Mouse (Mus musculus): ENCODE data around the gene Zfp990.
"Not testable (repeated sequence)": the region's sequence is repeated elsewhere in the genome, so short reads cannot be mapped to it uniquely, and the experiment has no call there.

Gene Zfp990

GRCm38 (mm10) chr4:145510459-145510858, at the start of gene Zfp990:
TSS of gene Zfp990 (plus strand) at chr4:145510759.
- not testable (repeated sequence) for DNase-seq

- DNase-seq: not testable (repeated sequence)
Measured at GRCm38 (mm10) chr4:145463553-145464253, 46.9 kb upstream of the Zfp990 start.

- no peak for DNase-seq
Measured at GRCm38 (mm10) chr4:145478128-145478527, 32.4 kb upstream of the Zfp990 start.

- DNase-seq: not testable (repeated sequence)
Measured at GRCm38 (mm10) chr4:145480699-145481098, 29.9 kb upstream of the Zfp990 start.

- no peak for DNase-seq
Measured at GRCm38 (mm10) chr4:145489396-145489795, 21.2 kb upstream of the Zfp990 start.

GRCm38 (mm10) chr4:145492132-145492531, 18.4 kb upstream of the Zfp990 start:
- DNase-seq: no peak

GRCm38 (mm10) chr4:145493316-145493715, 17.2 kb upstream of the Zfp990 start:
- not testable (repeated sequence) for DNase-seq

GRCm38 (mm10) chr4:145514637-145515036, 4.1 kb downstream of the Zfp990 start:
- DNase-seq: not testable (repeated sequence)

GRCm38 (mm10) chr4:145515776-145516565, 5.4 kb downstream of the Zfp990 start:
- not testable (repeated sequence) for DNase-seq

- not testable (repeated sequence) for DNase-seq
Measured at GRCm38 (mm10) chr4:145517391-145517790, 6.8 kb downstream of the Zfp990 start.

GRCm38 (mm10) chr4:145543861-145544260, 33.3 kb downstream of the Zfp990 start:
- DNase-seq: not testable (repeated sequence)

- DNase-seq: not testable (repeated sequence)
Measured at GRCm38 (mm10) chr4:145545106-145545505, 34.5 kb downstream of the Zfp990 start.

GRCm38 (mm10) chr4:145545734-145546349, 35.3 kb downstream of the Zfp990 start:
- not testable (repeated sequence) for DNase-seq

GRCm38 (mm10) chr4:145546477-145546876, 35.9 kb downstream of the Zfp990 start:
- DNase-seq: not testable (repeated sequence)

- no peak for DNase-seq
Measured at GRCm38 (mm10) chr4:145556680-145557079, 46.1 kb downstream of the Zfp990 start.

- DNase-seq: no peak
Measured at GRCm38 (mm10) chr4:145559505-145560099, 49.0 kb downstream of the Zfp990 start.

- no peak for DNase-seq
Measured at GRCm38 (mm10) chr4:145564111-145564821, 53.7 kb downstream of the Zfp990 start.

- DNase-seq: not testable (repeated sequence)
Measured at GRCm38 (mm10) chr4:145570461-145570860, 59.9 kb downstream of the Zfp990 start.

GRCm38 (mm10) chr4:145576623-145577022, 66.1 kb downstream of the Zfp990 start:
- DNase-seq: not testable (repeated sequence)

- not testable (repeated sequence) for DNase-seq
Measured at GRCm38 (mm10) chr4:145580333-145580732, 69.8 kb downstream of the Zfp990 start.

GRCm38 (mm10) chr4:145585078-145585477, 74.5 kb downstream of the Zfp990 start, which contains the start of gene Gm13212:
TSS of gene Gm13212 (plus strand) at chr4:145585166.
- DNase-seq: not testable (repeated sequence)

GRCm38 (mm10) chr4:145586046-145586445, 75.5 kb downstream of the Zfp990 start:
- not testable (repeated sequence) for DNase-seq
